Mouse (Mus musculus) NIH3T3 (cell line): ENCODE data around the gene Shank3.

ENCODE experiments used
- DNase-seq: peaks from one replicate; pipeline ENCODE4 v3.0.0-alpha.2; 2012; ENCODE audit warnings: low read depth

Gene Shank3

DNA sequence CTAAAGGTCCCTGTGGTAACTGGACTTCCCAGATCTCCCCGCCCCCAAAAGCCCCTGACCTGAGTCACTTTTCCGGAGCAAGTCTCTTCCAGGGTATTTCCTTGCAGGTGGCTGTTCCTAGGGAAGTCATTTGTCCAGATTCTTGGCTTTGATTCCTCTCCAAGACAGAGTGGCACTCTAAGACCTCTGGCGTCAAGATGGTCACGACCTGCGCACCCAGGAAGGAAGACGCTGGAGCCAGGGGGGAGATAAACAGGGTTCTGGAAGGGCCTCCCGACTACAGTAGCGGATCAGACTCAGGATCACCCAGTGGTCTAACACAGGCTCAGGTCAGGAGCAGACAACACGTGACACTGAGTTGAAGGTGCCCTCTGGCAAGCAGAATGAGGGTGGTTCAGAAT is 22.3 kb upstream of the Shank3 start, which contains the start of gene Arsa:
TSS of gene Arsa (minus strand) at position 335 of the 401 bp plus-strand sequence.
- DNase-seq: no peak

DNA sequence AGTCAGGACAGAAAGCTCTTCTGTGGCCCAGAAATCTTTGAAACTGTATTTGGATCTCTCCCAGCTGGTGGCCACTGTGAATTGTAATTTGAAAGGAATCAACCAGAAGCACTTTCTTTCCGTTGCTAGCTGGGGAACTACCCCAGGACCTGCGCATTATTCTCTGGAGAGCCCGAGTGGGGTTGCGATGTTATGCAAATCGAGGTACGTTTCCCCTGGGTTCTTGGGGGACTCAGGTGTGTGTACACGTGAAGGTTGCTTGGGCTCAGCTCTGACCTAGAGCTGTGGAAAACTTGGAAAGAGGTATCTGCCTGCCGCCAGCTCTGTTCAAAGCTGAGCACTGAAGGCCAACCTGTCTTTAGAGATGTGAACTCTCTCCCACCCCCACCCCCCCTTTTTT is 21.6 kb upstream of the Shank3 start:
- DNase-seq: no peak

GRCm38 (mm10) chr15:89478622-89479021 is 20.8 kb upstream of the Shank3 start:
- no peak for DNase-seq

DNA sequence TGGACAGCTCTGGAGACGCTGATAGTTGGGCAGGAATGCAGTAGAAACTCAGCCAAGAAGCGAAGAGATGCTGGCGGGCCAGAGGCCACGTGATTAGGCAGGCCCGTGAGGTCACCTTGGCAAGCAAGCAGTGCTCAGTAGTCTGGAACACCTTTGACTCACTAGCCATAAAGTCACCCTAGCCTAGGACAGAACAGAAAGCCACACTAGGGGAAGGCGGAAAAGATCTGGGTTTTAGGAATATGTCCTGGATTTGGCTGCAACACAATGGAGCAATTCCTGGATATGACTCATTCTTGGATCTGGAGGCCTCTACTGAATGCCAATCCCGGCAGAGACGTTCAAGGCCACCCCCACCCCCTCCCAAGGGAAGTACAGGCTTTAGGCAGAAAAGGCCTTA is 18.8 kb upstream of the Shank3 start:
- DNase-seq: peak; percentile 94

GRCm38 (mm10) chr15:89488182-89488581 is 11.2 kb upstream of the Shank3 start:
- no peak for DNase-seq

DNA sequence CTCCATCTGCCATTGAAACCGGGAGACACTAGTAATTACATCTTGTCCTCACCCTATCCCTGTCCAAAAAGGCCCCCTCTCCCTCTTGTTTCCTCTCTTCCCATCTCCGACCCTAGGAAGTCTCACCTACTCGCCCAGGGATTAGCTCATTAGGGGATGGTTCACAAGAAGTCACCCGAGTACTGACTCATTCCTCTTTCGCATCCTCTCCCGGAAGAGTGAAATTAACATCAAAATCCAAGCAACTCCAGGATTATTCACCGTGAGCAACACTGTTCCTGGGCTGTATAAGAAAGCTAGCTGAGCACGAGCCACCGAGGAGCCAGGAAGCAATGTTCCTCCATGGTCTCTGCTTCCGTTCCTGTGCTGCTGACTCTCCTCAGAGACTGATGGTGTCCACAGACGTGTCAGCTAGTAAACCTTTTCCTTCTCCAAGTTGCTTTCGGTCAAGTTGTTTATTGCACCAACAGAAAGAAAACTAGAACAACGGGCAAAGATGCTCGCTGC is 10.8 kb upstream of the Shank3 start:
- DNase-seq: no peak

DNA sequence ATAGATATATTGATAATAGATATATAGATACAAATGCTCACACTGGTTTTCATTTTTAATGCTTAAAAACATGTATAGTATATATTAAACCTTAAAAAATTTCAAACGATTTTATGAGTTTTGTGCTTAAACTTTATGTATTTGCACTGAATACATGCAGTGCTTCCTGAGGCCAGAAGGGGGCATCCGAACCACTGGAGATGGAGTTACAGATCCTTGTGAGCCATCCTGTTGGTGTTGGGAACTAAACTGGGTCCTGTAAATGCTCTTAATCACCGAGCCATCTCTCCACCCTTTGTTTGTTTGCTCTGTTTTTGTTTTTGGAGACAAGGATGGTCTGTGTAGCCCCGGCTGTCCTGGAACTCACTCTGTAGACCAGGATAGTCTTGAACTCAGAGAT is 4.5 kb upstream of the Shank3 start:
- DNase-seq: peak; percentile 24

DNA sequence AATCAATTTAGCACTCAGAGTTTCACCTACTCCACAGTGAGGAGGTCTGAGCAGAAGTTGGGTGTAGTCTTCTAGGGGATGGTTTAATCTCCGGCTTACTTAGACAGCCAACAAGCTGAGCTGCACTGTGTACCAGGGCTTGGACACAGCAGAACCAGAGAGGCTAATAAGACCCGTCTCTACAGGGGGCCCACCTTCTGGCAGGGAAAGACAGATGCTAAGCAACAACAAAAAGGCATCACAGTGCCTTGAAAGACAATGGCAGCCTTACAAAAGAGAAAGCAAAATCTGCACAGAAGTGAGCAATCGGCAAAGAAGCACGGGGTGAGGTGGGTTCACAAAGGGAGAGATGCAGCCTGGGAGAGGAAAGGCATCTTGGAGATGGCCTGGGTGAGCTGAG is 3.3 kb upstream of the Shank3 start:
- no peak for DNase-seq

DNA sequence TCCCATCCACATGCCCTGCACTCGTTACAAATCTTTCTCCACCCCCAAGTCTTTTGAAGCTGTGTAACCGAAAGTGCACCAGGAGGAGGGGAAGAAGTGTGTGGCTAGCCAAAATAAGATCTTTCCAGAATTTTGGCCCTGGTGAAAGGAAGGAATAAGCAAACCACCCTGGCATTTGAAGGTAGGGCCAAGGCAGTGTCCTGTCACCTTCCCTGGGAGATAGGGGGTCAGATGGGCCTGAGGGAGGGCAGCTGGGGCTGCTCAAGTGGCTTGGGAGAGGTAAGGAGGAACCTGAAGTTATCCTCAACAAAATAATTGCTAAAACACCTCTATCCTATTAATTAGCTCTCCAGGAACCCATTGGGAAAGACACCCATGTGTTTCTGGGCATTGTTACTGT is 2.6 kb upstream of the Shank3 start:
- no peak for DNase-seq

- no peak for DNase-seq
Measured at GRCm38 (mm10) chr15:89497391-89498048, 1.9 kb upstream of the Shank3 start.

DNA sequence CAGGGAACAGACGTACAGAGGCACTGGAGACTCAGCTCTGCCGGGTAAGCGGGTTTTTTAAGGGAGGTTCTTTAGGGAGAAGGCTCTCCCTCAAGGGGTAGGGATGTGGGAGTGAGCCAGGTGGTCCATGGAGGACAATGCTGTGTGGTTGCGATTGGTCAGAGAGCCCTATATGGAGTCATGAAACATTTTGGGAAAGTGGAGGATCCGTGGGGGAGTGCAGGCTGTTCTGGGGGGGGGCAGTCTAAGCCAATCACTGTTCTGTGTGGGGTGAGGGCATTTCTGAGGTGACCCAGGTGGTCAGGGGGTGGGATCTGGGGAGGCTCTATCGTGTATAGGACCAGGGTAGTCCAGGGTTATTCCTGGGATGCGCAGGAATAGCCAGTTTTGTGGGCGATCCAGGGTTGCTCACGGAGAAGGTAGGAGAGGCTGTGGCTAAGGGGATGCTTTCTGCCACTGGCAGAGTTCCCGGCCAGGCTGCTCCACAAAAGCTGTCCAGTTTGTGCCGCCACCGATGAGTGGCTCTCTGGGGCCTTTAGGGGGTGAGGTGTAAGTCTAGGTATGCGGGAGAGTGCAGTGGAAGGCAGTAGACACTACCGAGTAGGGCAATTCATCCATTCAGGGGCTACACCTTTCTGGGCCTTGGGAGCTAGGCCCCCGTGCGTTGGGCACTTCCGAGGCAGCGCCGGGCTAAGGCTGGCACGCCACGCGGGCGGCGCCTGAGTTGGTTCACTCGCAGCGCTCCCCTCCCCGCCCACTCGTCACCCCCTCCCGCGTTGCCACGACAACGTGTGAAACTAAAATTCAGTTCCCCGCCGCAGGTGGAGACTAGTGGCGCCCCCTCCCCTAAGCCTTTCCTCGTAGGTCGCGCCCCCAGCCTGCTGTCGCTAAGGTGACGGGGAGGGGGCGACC is 1.1 kb upstream of the Shank3 start:
- DNase-seq: no peak

GRCm38 (mm10) chr15:89499784-89500220 is 379 bp downstream of the Shank3 start:
- no peak for DNase-seq

DNA sequence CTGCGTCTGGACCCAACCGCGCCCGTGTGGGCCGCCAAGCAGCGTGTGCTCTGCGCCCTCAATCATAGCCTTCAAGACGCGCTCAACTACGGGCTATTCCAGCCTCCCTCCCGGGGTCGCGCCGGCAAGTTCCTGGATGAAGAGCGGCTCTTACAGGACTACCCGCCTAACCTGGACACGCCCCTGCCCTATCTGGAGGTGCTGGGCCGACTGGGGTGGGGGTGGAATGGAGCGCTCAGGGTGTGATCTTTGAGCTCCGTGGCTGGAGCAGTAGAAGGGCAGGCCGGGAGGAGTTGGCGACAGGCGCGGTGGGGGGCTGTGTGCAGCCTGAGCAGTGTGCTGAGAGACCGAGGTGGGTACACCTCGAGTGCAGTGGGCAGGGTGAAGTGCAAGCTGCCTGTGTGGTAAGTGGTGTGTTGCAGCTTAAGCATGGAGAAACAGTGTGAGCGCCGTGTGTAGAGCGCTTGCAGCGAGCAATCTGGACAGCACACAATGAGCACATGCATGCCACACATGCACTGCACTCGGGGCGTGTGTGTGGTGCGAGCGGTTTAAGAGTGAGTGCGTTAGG is 883 bp downstream of the Shank3 start:
- DNase-seq: no peak

DNA sequence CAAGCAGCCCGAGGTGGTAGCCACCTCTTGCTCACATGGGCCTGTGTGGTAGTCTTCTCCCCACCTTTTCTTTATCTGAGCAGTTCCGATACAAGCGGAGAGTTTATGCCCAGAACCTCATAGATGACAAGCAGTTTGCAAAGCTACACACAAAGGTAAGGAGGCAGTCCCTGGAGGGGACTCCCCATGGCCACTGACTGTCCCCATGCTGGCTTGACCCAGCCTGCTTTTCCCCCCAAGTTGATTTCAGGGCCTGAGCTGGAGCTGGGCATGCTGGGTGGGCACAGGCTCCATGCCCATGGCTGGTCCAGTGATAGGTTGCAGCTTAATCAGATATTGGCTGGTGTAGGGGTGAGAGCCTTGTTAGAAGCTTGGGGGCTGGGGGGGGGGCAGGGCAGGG is 1.9 kb downstream of the Shank3 start:
- DNase-seq: no peak

DNA sequence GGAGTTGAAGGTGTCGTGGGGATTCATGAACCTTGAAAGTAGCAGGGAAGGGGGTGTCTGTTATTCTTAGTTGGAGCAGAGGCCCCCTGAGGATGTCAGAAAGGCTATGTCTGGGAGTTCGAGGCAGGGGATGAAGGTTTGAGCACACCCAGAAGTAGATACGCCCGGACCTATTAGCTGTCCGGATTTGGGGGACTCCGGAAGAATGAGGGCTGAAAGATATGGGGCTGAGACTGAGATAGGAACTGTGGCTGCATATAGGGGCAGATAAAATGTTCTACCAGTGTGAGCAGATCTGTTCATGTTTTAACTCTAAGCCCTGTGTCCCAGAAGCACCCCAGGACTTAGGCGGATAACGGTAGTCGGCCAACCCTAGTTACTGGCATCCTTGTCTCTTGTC is 5.4 kb downstream of the Shank3 start:
- DNase-seq: no peak

GRCm38 (mm10) chr15:89507751-89508150 is 8.3 kb downstream of the Shank3 start:
- DNase-seq: no peak

DNA sequence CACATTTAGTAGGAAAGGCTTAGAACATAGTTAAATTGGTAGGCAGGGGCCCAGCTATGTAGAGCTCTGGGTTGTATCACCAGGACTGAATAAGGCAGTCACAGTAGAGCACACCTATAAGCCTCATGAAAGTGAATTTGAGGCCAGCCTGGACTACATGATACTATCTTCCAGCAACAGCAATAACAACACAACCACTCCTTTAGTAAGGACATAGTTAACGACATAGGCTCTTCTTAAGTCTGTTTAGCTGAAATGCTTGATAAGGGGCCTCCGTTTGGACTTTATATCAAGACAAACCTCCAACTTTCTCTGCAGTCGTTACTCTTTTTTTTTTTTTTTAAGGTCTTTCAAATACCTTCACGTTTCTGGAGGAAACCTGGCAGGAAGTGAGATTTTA is 13.3 kb downstream of the Shank3 start:
- no peak for DNase-seq

- DNase-seq: no peak
Measured at GRCm38 (mm10) chr15:89521951-89522350, 22.5 kb downstream of the Shank3 start.

DNA sequence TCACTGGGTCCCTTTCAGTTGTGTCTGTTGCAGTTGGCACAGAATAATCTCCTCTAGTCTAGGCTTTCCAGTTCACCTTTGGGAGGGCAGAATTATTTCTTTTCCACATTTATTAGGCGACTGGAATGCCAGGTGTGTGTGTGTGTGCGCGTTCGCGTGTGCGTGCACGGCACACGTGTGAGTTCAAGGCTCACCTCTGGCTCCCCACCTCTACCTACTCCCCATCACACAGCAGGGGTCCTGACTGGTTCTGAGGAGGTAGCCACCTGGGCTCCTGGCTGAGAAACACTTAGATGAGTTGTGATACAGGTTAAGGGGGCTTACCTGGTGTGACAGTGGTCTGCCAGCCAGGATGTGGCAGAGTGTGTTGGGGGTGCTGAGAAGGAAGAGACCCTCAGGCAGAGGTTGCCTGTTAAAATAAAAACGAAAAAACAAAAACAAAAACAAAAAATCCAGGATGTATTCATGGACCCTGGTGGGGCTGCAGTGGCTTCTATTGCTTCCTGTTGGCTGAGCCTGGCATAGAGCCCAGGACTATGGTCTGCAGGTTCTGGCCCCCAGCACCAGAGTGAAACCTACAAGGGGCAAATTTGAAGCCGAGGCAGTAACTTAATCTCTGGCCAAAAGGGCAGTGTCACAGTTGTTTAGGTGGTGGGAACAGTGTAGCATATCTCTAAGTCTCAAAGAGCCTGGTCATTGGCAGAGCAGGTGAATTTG is 23.3 kb downstream of the Shank3 start:
- no peak for DNase-seq

- no peak for DNase-seq
Measured at GRCm38 (mm10) chr15:89523283-89523832, 23.9 kb downstream of the Shank3 start.

DNA sequence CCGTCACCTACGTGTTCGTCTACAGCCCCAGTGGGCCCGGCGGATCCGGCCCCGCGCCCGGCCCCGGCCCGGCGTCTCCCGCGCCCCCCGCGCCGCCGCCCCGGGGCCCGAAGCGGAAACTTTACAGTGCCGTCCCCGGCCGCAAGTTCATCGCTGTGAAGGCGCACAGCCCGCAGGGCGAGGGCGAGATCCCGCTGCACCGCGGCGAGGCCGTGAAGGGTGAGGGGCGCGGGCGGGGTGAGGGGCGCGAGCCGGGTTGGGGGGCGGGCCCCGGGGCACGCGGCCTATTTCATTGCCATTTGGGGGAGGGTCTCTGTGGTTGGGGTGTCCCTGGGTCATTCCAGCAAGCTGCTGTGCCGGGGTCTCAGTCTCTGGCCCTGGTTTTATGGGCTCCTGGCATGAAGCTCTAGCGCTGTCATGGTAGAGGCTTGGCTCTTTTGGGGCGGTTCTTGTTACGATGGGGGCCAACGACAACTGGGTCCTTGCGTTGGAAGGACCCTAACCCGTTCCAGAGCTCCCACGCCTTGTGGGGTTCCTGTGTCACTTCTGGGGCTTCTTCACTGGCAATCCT is 24.7 kb downstream of the Shank3 start:
- no peak for DNase-seq
